Mouse (Mus musculus): ENCODE results near the gene Trpv4. TPM values are rescaled to one million over a fixed set of nuclear protein-coding genes. Genes with fewer than 3 reads are reported as not detected.
A peak's percentile ranks its signal among the peaks of the same experiment; 100 is the strongest.

Gene Trpv4
- polyA plus RNA-seq, 1 experiment from 2014 or later: 0.17 TPM

DNA sequence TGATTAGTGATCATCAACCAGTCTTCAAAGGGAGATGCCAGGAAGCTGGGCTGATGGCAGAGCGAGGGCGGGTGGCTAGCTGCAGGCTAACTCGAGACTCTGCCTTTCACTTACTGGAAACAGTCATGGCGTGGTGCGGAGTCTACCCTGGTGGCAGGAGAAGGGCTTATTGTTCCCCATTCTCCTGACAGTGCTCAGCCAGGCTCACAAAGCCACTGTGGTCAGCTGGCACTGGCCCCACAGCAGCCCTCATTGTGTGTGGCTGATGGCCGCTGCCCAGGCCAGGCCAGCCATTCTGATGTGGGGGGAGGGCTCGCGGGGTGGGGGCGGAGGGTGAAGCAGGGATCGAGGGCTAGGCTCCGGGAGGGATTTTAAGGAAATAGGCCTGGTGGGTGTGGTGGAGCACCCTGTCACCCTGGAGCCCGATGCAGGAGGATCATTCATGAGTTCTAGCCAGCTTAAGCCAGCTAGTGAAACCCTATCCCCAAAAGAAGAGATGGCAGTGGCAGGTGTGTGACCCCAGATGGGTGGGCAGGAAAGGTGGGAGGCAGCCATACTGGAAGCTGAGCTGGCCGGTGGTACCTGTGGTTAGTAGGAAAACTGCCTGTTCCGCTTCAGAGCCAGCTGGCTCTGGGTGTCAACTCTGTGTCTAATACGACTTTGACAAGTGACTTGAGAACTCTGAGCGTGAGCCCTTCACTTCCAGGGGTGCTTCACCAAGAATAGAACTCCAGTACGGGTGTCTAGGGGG, 21.8 kb upstream of the Trpv4 start:
- no peaks in the 10 kb centered on the region for H3K27me3 ChIP-seq (ENCODE audit: control insufficient read depth, insufficient read depth, low read length)
- WGBS: 67% methylated on average over 17 of the region's 17 CpGs

DNA sequence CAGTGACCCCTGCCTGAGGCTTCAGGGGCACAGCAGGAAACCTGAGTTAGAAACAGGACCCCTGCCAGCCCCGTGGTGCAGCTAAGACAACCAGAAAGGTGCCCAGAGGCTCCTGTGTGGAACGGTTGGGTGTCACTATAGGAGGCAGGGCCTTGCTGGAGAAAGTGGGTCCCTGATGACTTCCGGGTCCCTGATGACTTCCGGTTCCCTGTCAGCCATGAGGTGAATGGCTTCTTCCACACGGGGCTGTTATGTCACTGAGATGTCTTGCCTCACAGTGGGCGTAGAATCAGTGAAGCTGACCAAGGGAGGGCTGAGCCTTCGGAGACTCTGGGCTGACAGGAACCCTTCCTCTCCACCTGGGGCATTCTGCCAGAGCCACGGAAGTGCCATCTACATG, 16.4 kb upstream of the Trpv4 start:
- no peak for ATAC-seq (replicated peaks; ENCODE audit: low FRiP score)
- H3K27ac ChIP-seq (ENCODE audit: low read depth, low read length): no peak overlapping the region
- H3K4me2 ChIP-seq (ENCODE audit: low read depth, low read length, severe bottlenecking): no peak overlapping the region
- no peak overlapping the region; the same call in 1 of the 2 replicates for H3K9ac ChIP-seq (ENCODE audit: low read length)
- no peak overlapping the region for H3K4me3 ChIP-seq (ENCODE audit: low read depth, low read length)
- H3K9me3 ChIP-seq (ENCODE audit: control insufficient read depth, low read length): no peaks in the 10 kb centered on the region
- WGBS: 90% methylated on average over 8 of the region's 8 CpGs
- no peak for DNase-seq (ENCODE audit: low spot score)
- H3K4me1 ChIP-seq (replicated peaks; ENCODE audit: control insufficient read depth, insufficient read depth, low read length): peaks cover 7% of the 10 kb centered on the region; the same call in 1 of the 2 replicates
- H3K36me3 ChIP-seq (ENCODE audit: control insufficient read depth, insufficient read depth, low read length): peaks cover 5% of the 10 kb centered on the region; the same call in 1 of the 2 replicates
- no peaks in the 10 kb centered on the region for H3K27me3 ChIP-seq (ENCODE audit: control insufficient read depth, insufficient read depth, low read length)

More for the DNA sequence above, 21.8 kb upstream of the Trpv4 start:
- Histone ChIP-seq H3K9me3 (ENCODE audit: control insufficient read depth, low read length) (no peaks in the 10 kb centered on the region), H3K9ac (ENCODE audit: low read length) (no peak overlapping the region; the same call in 1 of the 2 replicates), H3K27ac (ENCODE audit: low read depth, low read length) (no peak overlapping the region), H3K36me3 (ENCODE audit: control insufficient read depth, insufficient read depth, low read length) (peaks cover 5% of the 10 kb centered on the region; the same call in 1 of the 2 replicates), H3K4me2 (ENCODE audit: low read depth, low read length, severe bottlenecking) (no peak overlapping the region), H3K4me3 (ENCODE audit: low read depth, low read length) (no peak overlapping the region), H3K4me1 (replicated peaks; ENCODE audit: control insufficient read depth, insufficient read depth, low read length) (peaks cover 3% of the 10 kb centered on the region; the same call in 1 of the 2 replicates)
- DNase-seq (ENCODE audit: low spot score) (no peak), ATAC-seq (replicated peaks; ENCODE audit: low FRiP score) (no peak)

DNA sequence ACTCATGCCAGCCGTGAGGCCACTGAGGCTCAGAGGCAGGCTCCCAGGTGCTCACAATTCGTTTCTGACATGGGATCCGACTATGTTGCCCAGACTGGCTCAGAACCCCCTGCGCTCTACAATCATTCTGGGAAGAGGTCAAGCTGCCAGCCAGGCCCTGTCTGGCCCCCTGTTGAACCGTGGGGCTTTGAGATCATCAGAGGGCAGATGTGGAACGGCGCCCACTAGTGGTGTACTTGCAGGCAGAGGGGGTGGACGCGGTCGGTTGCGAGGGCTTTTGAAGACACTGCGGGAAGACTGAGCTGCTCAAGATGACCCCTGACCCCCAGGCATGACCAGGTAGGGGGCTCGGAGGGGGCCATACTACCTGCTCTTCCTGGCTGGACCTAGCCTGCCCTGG, 14.9 kb upstream of the Trpv4 start:
- peaks cover 7% of the 10 kb centered on the region; the same call in 1 of the 2 replicates for H3K4me1 ChIP-seq (replicated peaks; ENCODE audit: control insufficient read depth, insufficient read depth, low read length)
- no peak overlapping the region for H3K27ac ChIP-seq (ENCODE audit: low read depth, low read length)
- no peak overlapping the region for H3K9ac ChIP-seq (ENCODE audit: low read length)
- no peaks in the 10 kb centered on the region for H3K27me3 ChIP-seq (ENCODE audit: control insufficient read depth, insufficient read depth, low read length)
- no peak overlapping the region for H3K4me3 ChIP-seq (ENCODE audit: low read depth, low read length)
- H3K9me3 ChIP-seq (ENCODE audit: control insufficient read depth, low read length): no peaks in the 10 kb centered on the region
- peaks cover 5% of the 10 kb centered on the region; the same call in 1 of the 2 replicates for H3K36me3 ChIP-seq (ENCODE audit: control insufficient read depth, insufficient read depth, low read length)
- peak; percentile 54 for DNase-seq (ENCODE audit: low spot score)
- no peak for ATAC-seq (replicated peaks; ENCODE audit: low FRiP score)
- 85% methylated on average over 13 of the region's 13 CpGs for WGBS
- H3K4me2 ChIP-seq (ENCODE audit: low read depth, low read length, severe bottlenecking): no peak overlapping the region

DNA sequence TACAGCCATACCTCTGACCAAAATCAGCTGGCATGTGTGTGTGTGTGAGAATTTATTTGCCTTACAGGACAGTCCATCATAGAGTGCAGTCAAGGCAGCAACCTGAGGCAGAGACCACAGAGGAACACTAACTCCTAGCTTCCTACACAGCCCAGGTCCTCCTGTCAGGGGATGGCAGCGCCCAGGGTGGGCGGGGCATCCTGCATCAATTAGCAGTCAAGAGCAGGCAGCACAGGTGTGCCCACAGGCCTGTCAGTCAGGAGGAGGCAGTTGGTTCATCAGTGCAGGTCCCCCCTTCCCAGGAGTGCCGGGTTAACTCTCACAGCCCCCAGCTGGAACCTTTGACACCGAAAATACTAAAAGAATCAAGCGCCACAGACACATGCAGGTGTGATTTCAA, 10.8 kb upstream of the Trpv4 start:
- Histone ChIP-seq H3K4me2 (ENCODE audit: low read depth, low read length, severe bottlenecking) (no peak overlapping the region), H3K27ac (ENCODE audit: low read depth, low read length) (no peak overlapping the region), H3K27me3 (ENCODE audit: control insufficient read depth, insufficient read depth, low read length) (no peaks in the 10 kb centered on the region), H3K36me3 (ENCODE audit: control insufficient read depth, insufficient read depth, low read length) (no peaks in the 10 kb centered on the region), H3K4me3 (ENCODE audit: low read depth, low read length) (no peak overlapping the region), H3K9me3 (ENCODE audit: control insufficient read depth, low read length) (no peaks in the 10 kb centered on the region), H3K9ac (ENCODE audit: low read length) (no peak overlapping the region), H3K4me1 (replicated peaks; ENCODE audit: control insufficient read depth, insufficient read depth, low read length) (peaks cover 8% of the 10 kb centered on the region; the same call in 1 of the 2 replicates)
- ATAC-seq (replicated peaks; ENCODE audit: low FRiP score) (no peak), DNase-seq (ENCODE audit: low spot score) (no peak)
- WGBS: 85% methylated on average over 5 of the region's 5 CpGs

DNA sequence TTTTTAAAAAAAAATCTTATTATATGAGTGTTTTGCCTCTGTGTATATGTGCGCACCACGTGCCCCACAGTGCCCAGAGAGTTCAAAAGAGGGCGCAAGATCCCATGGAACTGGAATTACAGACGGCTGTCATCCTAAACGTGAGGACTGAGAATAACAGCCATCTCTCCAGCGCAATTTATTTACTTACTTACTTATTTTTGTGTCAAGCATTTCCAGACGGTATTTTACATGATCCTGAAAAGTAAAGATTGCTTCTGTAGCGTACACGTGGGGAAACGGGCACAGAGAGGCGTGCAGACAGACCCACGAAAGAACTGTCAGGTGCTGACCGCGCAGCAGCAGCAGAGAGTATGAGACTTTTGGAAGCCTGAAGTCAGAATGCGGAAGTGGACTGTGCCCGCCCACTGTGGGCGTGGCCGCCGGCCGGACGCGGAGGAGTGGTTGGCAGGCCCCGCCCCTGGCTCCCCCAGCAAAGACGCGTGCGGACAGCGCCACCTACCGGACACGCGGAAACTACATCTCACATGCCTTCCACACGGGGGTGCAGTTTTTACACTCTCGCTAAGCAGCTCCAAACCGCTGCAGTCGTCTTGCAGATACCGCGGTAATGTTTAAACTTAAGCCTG, 9.1 kb upstream of the Trpv4 start:
- ATAC-seq (replicated peaks; ENCODE audit: low FRiP score): peak; percentile 82
- H3K4me2 ChIP-seq (ENCODE audit: low read depth, low read length, severe bottlenecking): peak overlapping the region; percentile 57
- no peaks in the 10 kb centered on the region for H3K9me3 ChIP-seq (ENCODE audit: control insufficient read depth, low read length)
- DNase-seq (ENCODE audit: low spot score): peak; percentile 100
- H3K27ac ChIP-seq (ENCODE audit: low read depth, low read length): no peak overlapping the region
- 5% methylated on average over 36 of the region's 36 CpGs for WGBS
- H3K36me3 ChIP-seq (ENCODE audit: control insufficient read depth, insufficient read depth, low read length): no peaks in the 10 kb centered on the region
- H3K4me3 ChIP-seq (ENCODE audit: low read depth, low read length): peak overlapping the region; percentile 24
- no peak overlapping the region for H3K9ac ChIP-seq (ENCODE audit: low read length)
- H3K4me1 ChIP-seq (replicated peaks; ENCODE audit: control insufficient read depth, insufficient read depth, low read length): peaks cover 8% of the 10 kb centered on the region; the same call in 1 of the 2 replicates
- no peaks in the 10 kb centered on the region for H3K27me3 ChIP-seq (ENCODE audit: control insufficient read depth, insufficient read depth, low read length)

DNA sequence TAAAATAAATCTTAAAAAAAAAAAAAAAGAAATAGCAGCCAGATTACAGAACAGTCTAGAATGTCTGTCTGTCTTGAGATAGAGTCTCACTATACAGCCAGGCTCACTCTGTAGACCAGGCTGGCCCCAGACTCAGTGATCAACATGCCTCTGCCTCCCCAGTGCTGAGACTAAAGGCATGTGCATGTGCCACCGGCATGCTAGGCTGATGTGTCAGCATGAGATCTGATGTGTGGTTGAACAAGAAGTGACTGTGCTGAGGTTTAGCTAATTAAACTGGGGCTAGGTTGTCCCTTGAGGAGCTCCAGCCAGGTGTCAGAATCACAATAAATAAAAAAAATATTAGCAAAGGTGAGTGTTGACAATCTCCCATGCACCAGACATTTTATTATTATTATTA, 8.4 kb upstream of the Trpv4 start:
- DNase-seq (ENCODE audit: low spot score): no peak

DNA sequence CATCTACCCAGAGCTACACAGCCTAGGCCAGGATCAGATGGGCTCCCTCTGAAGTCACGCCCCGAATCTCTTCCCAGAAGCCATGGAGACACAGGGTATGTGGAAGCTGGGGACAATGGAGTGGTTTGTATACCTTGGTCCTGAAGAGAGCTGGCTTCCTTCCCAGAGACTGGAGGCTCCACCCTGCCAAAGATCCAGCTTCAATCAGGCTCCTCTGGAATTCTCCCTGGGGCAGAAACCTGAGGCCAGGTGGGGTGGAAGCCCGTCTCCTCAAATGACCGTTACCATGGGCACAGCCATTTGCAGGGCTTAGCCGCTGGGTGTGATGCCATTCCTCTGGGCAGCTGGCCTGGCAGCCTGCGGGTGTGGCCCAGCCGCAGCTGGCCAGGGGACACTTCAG, 6.5 kb upstream of the Trpv4 start:
- no peaks in the 10 kb centered on the region for H3K36me3 ChIP-seq (ENCODE audit: control insufficient read depth, insufficient read depth, low read length)
- H3K4me1 ChIP-seq (replicated peaks; ENCODE audit: control insufficient read depth, insufficient read depth, low read length): peaks cover 2% of the 10 kb centered on the region; the same call in 1 of the 2 replicates
- H3K27me3 ChIP-seq (ENCODE audit: control insufficient read depth, insufficient read depth, low read length): no peaks in the 10 kb centered on the region; the same call in 1 of the 2 replicates
- DNase-seq (ENCODE audit: low spot score): no peak
- 81% methylated on average over 7 of the region's 7 CpGs for WGBS
- ATAC-seq (replicated peaks; ENCODE audit: low FRiP score): no peak
- no peak overlapping the region for H3K4me3 ChIP-seq (ENCODE audit: low read depth, low read length)
- no peaks in the 10 kb centered on the region for H3K9me3 ChIP-seq (ENCODE audit: control insufficient read depth, low read length)
- no peak overlapping the region for H3K9ac ChIP-seq (ENCODE audit: low read length)
- no peak overlapping the region for H3K4me2 ChIP-seq (ENCODE audit: low read depth, low read length, severe bottlenecking)
- no peak overlapping the region for H3K27ac ChIP-seq (ENCODE audit: low read depth, low read length)

More for the DNA sequence above, 8.4 kb upstream of the Trpv4 start:
- H3K4me1 ChIP-seq (replicated peaks; ENCODE audit: control insufficient read depth, insufficient read depth, low read length): peaks cover 8% of the 10 kb centered on the region; the same call in 1 of the 2 replicates
- H3K36me3 ChIP-seq (ENCODE audit: control insufficient read depth, insufficient read depth, low read length): no peaks in the 10 kb centered on the region
- H3K27ac ChIP-seq (ENCODE audit: low read depth, low read length): no peak overlapping the region
- ATAC-seq (replicated peaks; ENCODE audit: low FRiP score): no peak
- H3K9ac ChIP-seq (ENCODE audit: low read length): no peak overlapping the region
- WGBS: 73% methylated on average over 1 of the region's 1 CpGs
- no peaks in the 10 kb centered on the region for H3K9me3 ChIP-seq (ENCODE audit: control insufficient read depth, low read length)
- no peak overlapping the region for H3K4me3 ChIP-seq (ENCODE audit: low read depth, low read length)
- H3K4me2 ChIP-seq (ENCODE audit: low read depth, low read length, severe bottlenecking): no peak overlapping the region
- no peaks in the 10 kb centered on the region for H3K27me3 ChIP-seq (ENCODE audit: control insufficient read depth, insufficient read depth, low read length)

DNA sequence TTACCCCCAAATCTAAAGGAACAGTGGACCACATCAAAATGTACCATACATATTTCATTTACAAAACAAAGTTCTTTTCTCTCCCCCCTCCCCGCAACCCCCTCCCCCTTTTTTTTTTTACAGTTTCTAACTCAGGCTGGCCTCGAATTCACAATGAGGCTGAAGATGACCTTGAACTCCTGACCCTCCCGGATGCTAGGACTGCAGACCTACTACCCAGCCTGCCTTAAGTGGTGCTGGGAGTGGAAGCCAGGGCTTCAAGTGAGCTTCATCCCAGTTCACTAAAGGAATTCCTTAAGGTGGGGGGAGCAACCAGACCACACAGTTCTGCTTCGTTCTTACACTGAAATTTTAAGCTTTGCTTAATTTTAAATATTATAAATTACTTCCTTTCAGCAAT, 5.9 kb upstream of the Trpv4 start:
- DNase-seq (ENCODE audit: low spot score): no peak
- no peak overlapping the region for H3K4me3 ChIP-seq (ENCODE audit: low read depth, low read length)
- 78% methylated on average over 4 of the region's 4 CpGs for WGBS

More for the DNA sequence above, 5.9 kb upstream of the Trpv4 start:
- Histone ChIP-seq H3K9me3 (ENCODE audit: control insufficient read depth, low read length) (no peaks in the 10 kb centered on the region), H3K9ac (ENCODE audit: low read length) (no peak overlapping the region), H3K27ac (ENCODE audit: low read depth, low read length) (no peak overlapping the region), H3K4me1 (replicated peaks; ENCODE audit: control insufficient read depth, insufficient read depth, low read length) (0 out of 2 replicates have a peak, but pooled peaks cover 2% of the 10 kb centered on the region), H3K36me3 (ENCODE audit: control insufficient read depth, insufficient read depth, low read length) (no peaks in the 10 kb centered on the region), H3K27me3 (ENCODE audit: control insufficient read depth, insufficient read depth, low read length) (peaks cover 3% of the 10 kb centered on the region; the same call in 1 of the 2 replicates), H3K4me2 (ENCODE audit: low read depth, low read length, severe bottlenecking) (no peak overlapping the region)
- ATAC-seq (replicated peaks; ENCODE audit: low FRiP score): no peak
